Mouse (Mus musculus): Measurements from ENCODE around the gene Rab3ip. TPM values are rescaled to one million over a fixed set of nuclear protein-coding genes. Genes with fewer than 3 reads are reported as not detected.

The Rab3ip gene
- polyA plus RNA-seq, 1 experiment: 29.1 TPM

- TF ChIP-seq REST (IDR thresholded peaks at IDR 0.05; ENCODE audit: insufficient read depth, insufficient read length) (no peak), TCF3 (IDR thresholded peaks at IDR 0.05; ENCODE audit: insufficient read length, low read depth) (no peak), USF1 (IDR thresholded peaks at IDR 0.05; ENCODE audit: low read depth) (no peak), MYOD1 (IDR thresholded peaks at IDR 0.05; ENCODE audit: control insufficient read depth in 1 of 3, insufficient read length in 2 of 3, low read depth in 2 of 3) (no peak), E2F4 (IDR thresholded peaks at IDR 0.05; ENCODE audit: insufficient read depth) (no peak), POLR2A (IDR thresholded peaks at IDR 0.05; ENCODE audit: insufficient read length, low read depth) (no peak), SRF (IDR thresholded peaks at IDR 0.05; ENCODE audit: control insufficient read depth, insufficient read length, low read depth) (no peak), TCF12 (IDR thresholded peaks at IDR 0.05; ENCODE audit: insufficient read depth, poor library complexity, severe bottlenecking) (no peak), CEBPB (IDR thresholded peaks at IDR 0.05; ENCODE audit: insufficient read depth, poor library complexity, severe bottlenecking) (no peak), POLR2AphosphoS2 (IDR thresholded peaks at IDR 0.05; ENCODE audit: insufficient read length, low read depth) (no peak), MYOG (IDR thresholded peaks at IDR 0.05; ENCODE audit: control insufficient read depth in 1 of 3, insufficient read depth in 1 of 3, insufficient read length in 2 of 3, low read depth in 2 of 3) (no peak), MAX (IDR thresholded peaks at IDR 0.05; ENCODE audit: low read depth) (no peak)
- H3K4me2 ChIP-seq (ENCODE audit: low read depth): no peak overlapping the region
- no peaks in the 10 kb centered on the region for H3K79me2 ChIP-seq (ENCODE audit: control insufficient read depth, insufficient read depth)
- H3K27me3 ChIP-seq (ENCODE audit: control insufficient read depth, insufficient read depth, insufficient read length): no peaks in the 10 kb centered on the region
- peaks cover 14% of the 10 kb centered on the region for H3K36me3 ChIP-seq (ENCODE audit: control insufficient read depth, insufficient read depth)
- no peak overlapping the region for H3ac ChIP-seq (ENCODE audit: control insufficient read depth, insufficient read length)
- H3K4me3 ChIP-seq: no peak overlapping the region
Measured at GRCm38 (mm10) chr10:116916581-116916980, 34.0 kb downstream of the Rab3ip start.

- H3K79me2 ChIP-seq (ENCODE audit: control insufficient read depth, insufficient read depth): no peaks in the 10 kb centered on the region
- no peak overlapping the region for H3K4me2 ChIP-seq (ENCODE audit: low read depth)
- H3K4me3 ChIP-seq: no peak overlapping the region
- no peak overlapping the region for H3ac ChIP-seq (ENCODE audit: control insufficient read depth, insufficient read length)
- H3K27me3 ChIP-seq (ENCODE audit: control insufficient read depth, insufficient read depth, insufficient read length): no peaks in the 10 kb centered on the region
- no peak for TF ChIP-seq USF1 (IDR thresholded peaks at IDR 0.05; ENCODE audit: low read depth)
- no peak for TF ChIP-seq MAX (IDR thresholded peaks at IDR 0.05; ENCODE audit: low read depth)
- no peak for TF ChIP-seq CEBPB (IDR thresholded peaks at IDR 0.05; ENCODE audit: insufficient read depth, poor library complexity, severe bottlenecking)
- no peak for TF ChIP-seq MYOG (IDR thresholded peaks at IDR 0.05; ENCODE audit: control insufficient read depth in 1 of 3, insufficient read depth in 1 of 3, insufficient read length in 2 of 3, low read depth in 2 of 3)
- TF ChIP-seq E2F4 (IDR thresholded peaks at IDR 0.05; ENCODE audit: insufficient read depth): no peak
- TF ChIP-seq SRF (IDR thresholded peaks at IDR 0.05; ENCODE audit: control insufficient read depth, insufficient read length, low read depth): no peak
- no peak for TF ChIP-seq MYOD1 (IDR thresholded peaks at IDR 0.05; ENCODE audit: control insufficient read depth in 1 of 3, insufficient read length in 2 of 3, low read depth in 2 of 3)
- TF ChIP-seq REST (IDR thresholded peaks at IDR 0.05; ENCODE audit: insufficient read depth, insufficient read length): no peak
- no peak for TF ChIP-seq POLR2A (IDR thresholded peaks at IDR 0.05; ENCODE audit: insufficient read length, low read depth)
- peaks cover 14% of the 10 kb centered on the region for H3K36me3 ChIP-seq (ENCODE audit: control insufficient read depth, insufficient read depth)
Measured at GRCm38 (mm10) chr10:116915286-116915685, 35.3 kb downstream of the Rab3ip start.

- Histone ChIP-seq H3ac (ENCODE audit: control insufficient read depth, insufficient read length) (no peak overlapping the region), H3K36me3 (ENCODE audit: control insufficient read depth, insufficient read depth) (peaks cover 21% of the 10 kb centered on the region), H3K4me3 (no peak overlapping the region), H3K4me2 (ENCODE audit: low read depth) (no peak overlapping the region), H3K27me3 (ENCODE audit: control insufficient read depth, insufficient read depth, insufficient read length) (no peaks in the 10 kb centered on the region), H3K79me2 (ENCODE audit: control insufficient read depth, insufficient read depth) (no peaks in the 10 kb centered on the region)
- TF ChIP-seq MAX (IDR thresholded peaks at IDR 0.05; ENCODE audit: low read depth) (no peak), MYOG (IDR thresholded peaks at IDR 0.05; ENCODE audit: control insufficient read depth in 1 of 3, insufficient read depth in 1 of 3, insufficient read length in 2 of 3, low read depth in 2 of 3) (no peak), POLR2A (IDR thresholded peaks at IDR 0.05; ENCODE audit: insufficient read length, low read depth) (no peak), REST (IDR thresholded peaks at IDR 0.05; ENCODE audit: insufficient read depth, insufficient read length) (no peak), TCF3 (IDR thresholded peaks at IDR 0.05; ENCODE audit: insufficient read length, low read depth) (no peak), E2F4 (IDR thresholded peaks at IDR 0.05; ENCODE audit: insufficient read depth) (no peak), MYOD1 (IDR thresholded peaks at IDR 0.05; ENCODE audit: control insufficient read depth in 1 of 3, insufficient read length in 2 of 3, low read depth in 2 of 3) (no peak), USF1 (IDR thresholded peaks at IDR 0.05; ENCODE audit: low read depth) (no peak), TCF12 (IDR thresholded peaks at IDR 0.05; ENCODE audit: insufficient read depth, poor library complexity, severe bottlenecking) (no peak), POLR2AphosphoS2 (IDR thresholded peaks at IDR 0.05; ENCODE audit: insufficient read length, low read depth) (no peak), SRF (IDR thresholded peaks at IDR 0.05; ENCODE audit: control insufficient read depth, insufficient read length, low read depth) (no peak), CEBPB (IDR thresholded peaks at IDR 0.05; ENCODE audit: insufficient read depth, poor library complexity, severe bottlenecking) (no peak)
Measured at GRCm38 (mm10) chr10:116914586-116914985, 36.0 kb downstream of the Rab3ip start.

GRCm38 (mm10) chr10:116913647-116914273, 36.8 kb downstream of the Rab3ip start:
- Histone ChIP-seq H3K36me3 (ENCODE audit: control insufficient read depth, insufficient read depth) (peaks cover 27% of the 10 kb centered on the region), H3K4me2 (ENCODE audit: low read depth) (no peak overlapping the region), H3K27me3 (ENCODE audit: control insufficient read depth, insufficient read depth, insufficient read length) (no peaks in the 10 kb centered on the region), H3K79me2 (ENCODE audit: control insufficient read depth, insufficient read depth) (no peaks in the 10 kb centered on the region), H3ac (ENCODE audit: control insufficient read depth, insufficient read length) (no peak overlapping the region), H3K4me3 (no peak overlapping the region)
- TF ChIP-seq POLR2A (IDR thresholded peaks at IDR 0.05; ENCODE audit: insufficient read length, low read depth) (no peak), POLR2AphosphoS2 (IDR thresholded peaks at IDR 0.05; ENCODE audit: insufficient read length, low read depth) (no peak), TCF12 (IDR thresholded peaks at IDR 0.05; ENCODE audit: insufficient read depth, poor library complexity, severe bottlenecking) (no peak), MYOG (IDR thresholded peaks at IDR 0.05; ENCODE audit: control insufficient read depth in 1 of 3, insufficient read depth in 1 of 3, insufficient read length in 2 of 3, low read depth in 2 of 3) (no peak), TCF3 (IDR thresholded peaks at IDR 0.05; ENCODE audit: insufficient read length, low read depth) (no peak), MAX (IDR thresholded peaks at IDR 0.05; ENCODE audit: low read depth) (no peak), E2F4 (IDR thresholded peaks at IDR 0.05; ENCODE audit: insufficient read depth) (no peak), MYOD1 (IDR thresholded peaks at IDR 0.05; ENCODE audit: control insufficient read depth in 1 of 3, insufficient read length in 2 of 3, low read depth in 2 of 3) (no peak), SRF (IDR thresholded peaks at IDR 0.05; ENCODE audit: control insufficient read depth, insufficient read length, low read depth) (no peak), CEBPB (IDR thresholded peaks at IDR 0.05; ENCODE audit: insufficient read depth, poor library complexity, severe bottlenecking) (no peak), USF1 (IDR thresholded peaks at IDR 0.05; ENCODE audit: low read depth) (no peak), REST (IDR thresholded peaks at IDR 0.05; ENCODE audit: insufficient read depth, insufficient read length) (no peak)
